In genomic region chr4:114406355-114407101, GRCm38 (mm10) we compare ENCODE assay signal across 8 mouse cellular contexts. TPM values are rescaled to one million over a fixed set of nuclear protein-coding genes. Genes with fewer than 3 reads are reported as not detected.
DNase-seq lines count a peak whose midpoint lies in the region; ATAC-seq and TF ChIP-seq lines count a peak whose summit lies in the region.

Trabd2b (plus strand) TSS chr4:114406724.

- no peak for TF ChIP-seq POLR2A in embryonic fibroblast, embryonic 13.5 days (IDR thresholded peaks at IDR 0.05; ENCODE audit: low read depth, low read length)

- TF ChIP-seq CTCF in C2C12 (IDR thresholded peaks at IDR 0.05; ENCODE audit: control insufficient read depth, insufficient read depth, insufficient read length) = no peak
- TF ChIP-seq CTCF in embryonic fibroblast, embryonic 13.5 days (IDR thresholded peaks at IDR 0.05; ENCODE audit: borderline replicate concordance, insufficient read depth, low read length) = no peak

- no peak within 1 kb of the TSS for H3K4me3 ChIP-seq in C2C12 (ENCODE audit: insufficient read depth, poor library complexity, severe bottlenecking)
- H3K4me3 ChIP-seq in embryonic fibroblast, embryonic 13.5 days (ENCODE audit: insufficient read depth, low read length) = peak within 1 kb of the TSS; percentile 47
- H3K4me3 ChIP-seq in hindbrain, embryonic 13.5 days = peak within 1 kb of the TSS; percentile 74
- peak within 1 kb of the TSS; percentile 66 for H3K4me3 ChIP-seq in liver, embryonic 11.5 days (ENCODE audit: low read depth, low read length)
- H3K4me3 ChIP-seq in stomach, embryonic 14.5 days (ENCODE audit: low read depth, low read length) = peak within 1 kb of the TSS; percentile 73

- peak; percentile 12; the same call in 1 of the 2 replicates for ATAC-seq in cerebellum, adult (ENCODE audit: insufficient number of reproducible peaks, low FRiP score, low TSS enrichment)
- ATAC-seq in hindbrain, embryonic 13.5 days (ENCODE audit: low FRiP score) = peak; percentile 68
- ATAC-seq in liver, embryonic 11.5 days (replicated peaks; ENCODE audit: low FRiP score) = peak; percentile 43
- ATAC-seq in stomach, embryonic 14.5 days (ENCODE audit: insufficient number of reproducible peaks, insufficient read depth, low FRiP score, low read depth) = peak; percentile 43; the same call in 1 of the 2 replicates

- H3K4me2 ChIP-seq in hindbrain, embryonic 13.5 days = peak within 1 kb of the TSS; percentile 99
- peak within 1 kb of the TSS; percentile 85 for H3K4me2 ChIP-seq in liver, embryonic 11.5 days
- peak within 1 kb of the TSS; percentile 93 for H3K4me2 ChIP-seq in stomach, embryonic 14.5 days (replicated peaks; ENCODE audit: low read depth, low read length)

- no peak within 1 kb of the TSS for H3K27ac ChIP-seq in embryonic fibroblast, embryonic 13.5 days (ENCODE audit: insufficient read depth, low read length)
- peak within 1 kb of the TSS; percentile 60 for H3K27ac ChIP-seq in hindbrain, embryonic 13.5 days
- H3K27ac ChIP-seq in liver, embryonic 11.5 days (ENCODE audit: low read depth, low read length) = peak within 1 kb of the TSS; percentile 64
- H3K27ac ChIP-seq in stomach, embryonic 14.5 days (ENCODE audit: low read length) = peak within 1 kb of the TSS; percentile 76; the same call in 1 of the 2 replicates

- H3K4me1 ChIP-seq in embryonic fibroblast, embryonic 13.5 days (ENCODE audit: control insufficient read depth, insufficient read depth, low read length) = no peaks in the 10 kb centered on the region; the same call in 1 of the 2 replicates
- peaks cover 26% of the 10 kb centered on the region for H3K4me1 ChIP-seq in hindbrain, embryonic 13.5 days (replicated peaks)
- H3K4me1 ChIP-seq in liver, embryonic 11.5 days (replicated peaks; ENCODE audit: control insufficient read depth, insufficient read depth, low read length) = 0 out of 2 replicates have a peak, but pooled peaks cover 2% of the 10 kb centered on the region
- no peaks in the 10 kb centered on the region for H3K4me1 ChIP-seq in stomach, embryonic 14.5 days (ENCODE audit: control insufficient read depth, insufficient read depth, low read length)

- DNase-seq in cerebellum, adult 9-11 months = no peak
- DNase-seq in liver, embryonic 11.5 days (ENCODE audit: low spot score) = peak; percentile 39
- no peak for DNase-seq in layer of hippocampus, postnatal 25 days (ENCODE audit: extremely low spot score in 1 of 2, low spot score in 1 of 2)

- H3K36me3 ChIP-seq in C2C12 (ENCODE audit: control insufficient read depth, insufficient read depth) = no peaks in the 10 kb centered on the region
- H3K36me3 ChIP-seq in hindbrain, embryonic 13.5 days = no peaks in the 10 kb centered on the region
- H3K36me3 ChIP-seq in liver, embryonic 11.5 days (ENCODE audit: control insufficient read depth, insufficient read depth, low read length) = no peaks in the 10 kb centered on the region
- H3K36me3 ChIP-seq in stomach, embryonic 14.5 days (ENCODE audit: control insufficient read depth, insufficient read depth, low read length) = no peaks in the 10 kb centered on the region

- H3ac ChIP-seq in C2C12 (ENCODE audit: control insufficient read depth, insufficient read length, low read depth) = peak within 1 kb of the TSS; percentile 63

- under 1% methylated on average over 59 of the region's 61 CpGs for WGBS in hindbrain, embryonic 13.5 days
- WGBS in liver, embryonic 11.5 days = 2% methylated on average over 56 of the region's 61 CpGs
- 1% methylated on average over 61 of the region's 61 CpGs for WGBS in stomach, embryonic 14.5 days

- H3K79me3 ChIP-seq in C2C12 (ENCODE audit: low read depth) = no peaks in the 10 kb centered on the region

- no peaks in the 10 kb centered on the region for H3K9me3 ChIP-seq in hindbrain, embryonic 13.5 days
- H3K9me3 ChIP-seq in liver, embryonic 11.5 days (ENCODE audit: control insufficient read depth, low read length) = no peaks in the 10 kb centered on the region
- no peaks in the 10 kb centered on the region for H3K9me3 ChIP-seq in stomach, embryonic 14.5 days (ENCODE audit: control insufficient read depth, low read depth, low read length)

- peak within 1 kb of the TSS; percentile 79 for H3K9ac ChIP-seq in hindbrain, embryonic 13.5 days
- H3K9ac ChIP-seq in liver, embryonic 11.5 days (ENCODE audit: low read depth, low read length) = peak within 1 kb of the TSS; percentile 51; the same call in 1 of the 2 replicates
- peak within 1 kb of the TSS; percentile 57 for H3K9ac ChIP-seq in stomach, embryonic 14.5 days (replicated peaks; ENCODE audit: low read depth, low read length)

- peaks cover 31% of the 10 kb centered on the region for H3K27me3 ChIP-seq in C2C12 (ENCODE audit: control insufficient read depth, insufficient read depth, insufficient read length)
- H3K27me3 ChIP-seq in hindbrain, embryonic 13.5 days = peaks cover 40% of the 10 kb centered on the region
- peaks cover 38% of the 10 kb centered on the region for H3K27me3 ChIP-seq in liver, embryonic 11.5 days (replicated peaks; ENCODE audit: control insufficient read depth, insufficient read depth, low read length)
- H3K27me3 ChIP-seq in stomach, embryonic 14.5 days (ENCODE audit: control insufficient read depth, insufficient read depth, low read length) = no peaks in the 10 kb centered on the region

- no peaks in the 10 kb centered on the region for H3K79me2 ChIP-seq in C2C12 (ENCODE audit: control insufficient read depth, insufficient read depth)

TF ChIP-seq in C2C12, 6 proteins besides CTCF, POLR2A, EP300 and RAD21:
- TF ChIP-seq MYOG (IDR thresholded peaks at IDR 0.05; ENCODE audit: control insufficient read depth, extremely low read depth, insufficient read length) (no peak), FOSL1 (IDR thresholded peaks at IDR 0.05; ENCODE audit: insufficient read depth, low read length, poor library complexity, severe bottlenecking) (no peak), MYOD1 (IDR thresholded peaks at IDR 0.05; ENCODE audit: control insufficient read depth, insufficient read length, low read depth) (no peak), USF1 (IDR thresholded peaks at IDR 0.05; ENCODE audit: low read depth) (no peak), CEBPB (IDR thresholded peaks at IDR 0.05; ENCODE audit: low read depth) (no peak), MAX (IDR thresholded peaks at IDR 0.05) (no peak)

RNA-seq across cellular contexts. Expression of gene Trabd2b, which starts in this region (rescaled TPM):
- polyA plus RNA-seq in C2C12 (2012; fragmentation: generic; extraction: Trizol) = 0.28 TPM
- polyA plus RNA-seq in embryonic fibroblast, embryonic 13.5 days (2011; ENCODE audit: insufficient read length, low read depth, missing spikeins) = 0.80 and 1.9 TPM in 2 replicates
- 0.78 and 1.0 TPM in 2 replicates for polyA plus RNA-seq in hindbrain, embryonic 13.5 days (2015; fragmentation: Nextera tagmentation; extraction: Ambion mirVana)
- polyA plus RNA-seq in liver, embryonic 11.5 days (2014; fragmentation: Nextera tagmentation; extraction: Ambion mirVana) = 1.1 and 1.3 TPM in 2 replicates
- 0.93 and 0.98 TPM in 2 replicates for polyA plus RNA-seq in stomach, embryonic 14.5 days (2014; fragmentation: Nextera tagmentation; extraction: Ambion mirVana)
- 1 to 10 TPM; 1.6 to 1.8 TPM for total RNA-seq in layer of hippocampus, postnatal 25 days (2021)

Comparison
In these comparisons a context has a peak if more than half of its experiments do, and no peak if none do; other contexts are left out.
1. Peak in ATAC-seq, H3K4me3 ChIP-seq, H3K27ac ChIP-seq, H3K9ac ChIP-seq and H3K4me2 ChIP-seq in stomach, embryonic 14.5 days; RNA of the gene not detected or under 1 TPM.
2. ATAC-seq: peak in every context shown above with its lines; median percentile 68 in hindbrain, embryonic 13.5 days; 43 in liver, embryonic 11.5 days; 43 in stomach, embryonic 14.5 days; 12 in cerebellum, adult.